Mouse (Mus musculus) hematopoietic stem cell, adult 5-6 weeks (primary cell): Measurements from ENCODE around the gene Rbm19. TPM values are rescaled to one million over a fixed set of nuclear protein-coding genes. Genes with fewer than 3 reads are reported as not detected.

Source experiments
- ATAC-seq, 2 experiments: fragments of 125-278 bp in 1 of 2; replicated peaks in 1 of 2; 2 replicates each; pipeline ENCODE4 v1.8.0; 2016 to 2017; ENCODE audit warnings: inconsistent platforms in 2 of 2, mild to moderate bottlenecking in 2 of 2, moderate number of reproducible peaks in 2 of 2, low read depth in 1 of 2, moderate TSS enrichment in 1 of 2; ENCODE audit not compliant: low FRiP score in 2 of 2, poor library complexity in 2 of 2, severe bottlenecking in 2 of 2, insufficient read depth in 1 of 2, low TSS enrichment in 1 of 2
- total RNA-seq: library from RNA; stranded (forward); fragments of 172-1452, 232-1000 nt; gene quantifications from 2 replicates; pipeline ENCODE4 v1.2.3, GENCODE M21; 2017

Gene Rbm19
- total RNA-seq, 1 experiment from 2014 or later = 17.3 TPM

- ATAC-seq = no peak
These were observed 98.2 kb downstream of the Rbm19 start for GRCm38 (mm10) chr5:120214511-120214910.

GRCm38 (mm10) chr5:120221216-120221615, 105.0 kb downstream of the Rbm19 start:
- no peak for ATAC-seq

DNA sequence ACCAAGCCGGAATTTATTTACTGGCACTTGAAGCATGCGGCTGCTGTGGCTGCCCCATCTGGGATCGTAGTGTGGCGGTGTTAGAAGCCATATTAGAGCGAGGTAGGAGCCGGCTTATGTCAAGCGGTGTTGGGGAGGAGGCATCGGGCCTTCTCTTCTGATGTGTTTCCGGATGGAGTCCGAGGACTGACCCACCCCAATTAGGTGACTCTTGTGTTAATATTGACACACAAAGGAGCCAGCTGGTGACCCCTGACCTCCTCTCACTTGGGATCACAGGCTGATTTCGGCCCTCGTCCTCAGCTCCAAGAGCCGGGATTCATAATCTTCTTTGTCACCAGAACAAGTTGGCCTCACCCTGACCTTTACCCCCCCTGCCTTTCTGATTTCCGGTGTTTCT, 109.1 kb downstream of the Rbm19 start:
- ATAC-seq = no peak

DNA sequence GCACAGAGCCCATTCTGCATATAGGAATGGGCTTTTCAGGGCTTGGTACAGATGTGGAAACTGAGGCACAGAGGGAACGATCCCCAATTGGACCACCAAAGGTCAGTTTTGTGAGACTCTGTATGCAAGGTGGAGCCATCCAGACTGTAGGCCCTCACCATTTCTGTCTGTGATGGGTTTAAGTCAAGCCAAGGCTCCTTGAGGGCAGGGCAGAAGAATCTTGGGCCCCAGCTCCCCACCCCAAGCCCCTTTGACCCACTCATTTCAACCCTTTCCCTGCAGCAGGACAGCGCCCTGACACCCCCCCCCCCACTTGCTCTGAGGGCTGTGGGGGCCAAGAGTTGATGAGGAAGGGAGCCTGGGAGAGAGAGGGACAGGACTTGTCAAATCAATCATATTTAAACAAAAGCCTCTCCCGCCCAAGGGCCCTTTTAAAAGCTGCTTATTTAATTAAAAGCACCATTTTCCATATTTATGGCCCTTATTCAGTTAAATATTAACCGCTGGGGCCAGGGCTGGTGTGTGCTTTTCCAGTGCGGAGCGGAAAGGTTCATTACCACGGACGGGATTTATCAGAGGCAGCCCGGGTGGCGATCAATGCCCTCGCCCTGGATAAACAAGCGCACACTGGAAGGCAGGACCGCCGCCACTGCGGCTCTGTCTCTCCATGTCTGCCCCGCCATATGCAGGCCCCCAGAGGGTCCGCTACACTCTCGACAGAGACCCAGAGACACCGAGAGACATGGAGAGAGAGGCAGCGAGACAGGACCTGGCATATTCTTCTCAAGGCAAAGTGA, 112.5 kb downstream of the Rbm19 start:
- ATAC-seq = no peak

DNA sequence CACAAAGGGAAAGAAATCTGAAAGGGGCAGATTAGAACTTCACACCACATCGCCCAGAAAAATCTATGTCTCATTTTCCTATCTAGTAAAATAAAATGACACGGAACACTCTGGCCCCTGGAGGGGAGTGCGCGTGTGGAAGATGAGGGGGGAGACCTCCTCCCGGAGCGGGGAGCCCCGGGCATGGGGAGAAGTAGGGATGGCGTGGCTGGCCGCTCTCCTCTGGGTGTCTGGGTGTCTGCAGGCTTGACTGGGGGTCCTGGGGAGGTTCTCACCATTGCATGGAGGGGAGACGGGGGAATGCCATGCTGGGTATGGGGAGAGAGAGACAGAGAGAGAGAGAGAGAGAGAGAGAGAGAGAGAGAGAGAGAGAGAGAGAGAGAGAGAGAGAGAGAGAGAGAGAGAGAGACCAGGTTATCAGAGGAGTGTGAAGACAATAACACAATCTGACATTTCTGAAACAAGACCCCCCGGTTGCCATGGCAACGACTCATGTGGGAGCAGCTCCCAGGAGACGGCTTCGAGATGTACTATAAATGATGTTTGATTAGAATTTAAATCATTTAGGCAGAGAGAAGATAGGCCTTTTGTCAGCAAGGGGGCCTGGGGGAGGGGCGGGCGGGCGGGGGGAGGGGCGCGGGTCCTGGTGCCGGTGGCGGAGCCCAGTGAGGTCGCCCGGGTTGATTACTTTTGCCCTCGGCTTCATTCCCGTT, 115.3 kb downstream of the Rbm19 start:
- ATAC-seq = no peak

GRCm38 (mm10) chr5:120235147-120235546, 118.9 kb downstream of the Rbm19 start:
- ATAC-seq = no peak

- no peak for ATAC-seq
These were observed 119.3 kb downstream of the Rbm19 start for GRCm38 (mm10) chr5:120235571-120235970.

DNA sequence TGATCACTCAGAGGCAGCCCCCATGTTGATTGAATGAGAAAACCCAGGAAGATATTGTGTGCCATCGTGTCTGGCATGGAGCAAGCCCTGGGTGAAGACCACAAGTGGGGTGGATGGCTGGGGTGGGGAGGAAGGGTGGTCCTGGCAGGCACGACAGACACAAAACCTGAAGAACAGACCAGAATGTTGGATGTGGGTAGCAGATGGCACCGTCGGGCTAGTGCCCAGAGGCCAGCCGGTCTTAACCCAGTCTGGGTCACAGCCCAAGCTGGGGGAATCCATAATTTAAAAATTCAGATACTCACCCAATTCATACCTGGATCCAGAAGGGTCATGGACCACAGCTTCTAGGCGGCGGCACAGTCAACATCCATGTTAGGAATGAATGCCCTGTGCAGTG, 123.8 kb downstream of the Rbm19 start:
- ATAC-seq = no peak

GRCm38 (mm10) chr5:120245336-120245735, 129.1 kb downstream of the Rbm19 start:
- no peak for ATAC-seq
